Mouse (Mus musculus) lung, postnatal 25 days (tissue): Measurements from ENCODE around the gene A830031A19Rik.

Experiments used
- DNase-seq: peaks from one replicate; pipeline ENCODE4 v3.0.0; 2022; ENCODE audit warnings: low spot score

A830031A19Rik gene

DNA sequence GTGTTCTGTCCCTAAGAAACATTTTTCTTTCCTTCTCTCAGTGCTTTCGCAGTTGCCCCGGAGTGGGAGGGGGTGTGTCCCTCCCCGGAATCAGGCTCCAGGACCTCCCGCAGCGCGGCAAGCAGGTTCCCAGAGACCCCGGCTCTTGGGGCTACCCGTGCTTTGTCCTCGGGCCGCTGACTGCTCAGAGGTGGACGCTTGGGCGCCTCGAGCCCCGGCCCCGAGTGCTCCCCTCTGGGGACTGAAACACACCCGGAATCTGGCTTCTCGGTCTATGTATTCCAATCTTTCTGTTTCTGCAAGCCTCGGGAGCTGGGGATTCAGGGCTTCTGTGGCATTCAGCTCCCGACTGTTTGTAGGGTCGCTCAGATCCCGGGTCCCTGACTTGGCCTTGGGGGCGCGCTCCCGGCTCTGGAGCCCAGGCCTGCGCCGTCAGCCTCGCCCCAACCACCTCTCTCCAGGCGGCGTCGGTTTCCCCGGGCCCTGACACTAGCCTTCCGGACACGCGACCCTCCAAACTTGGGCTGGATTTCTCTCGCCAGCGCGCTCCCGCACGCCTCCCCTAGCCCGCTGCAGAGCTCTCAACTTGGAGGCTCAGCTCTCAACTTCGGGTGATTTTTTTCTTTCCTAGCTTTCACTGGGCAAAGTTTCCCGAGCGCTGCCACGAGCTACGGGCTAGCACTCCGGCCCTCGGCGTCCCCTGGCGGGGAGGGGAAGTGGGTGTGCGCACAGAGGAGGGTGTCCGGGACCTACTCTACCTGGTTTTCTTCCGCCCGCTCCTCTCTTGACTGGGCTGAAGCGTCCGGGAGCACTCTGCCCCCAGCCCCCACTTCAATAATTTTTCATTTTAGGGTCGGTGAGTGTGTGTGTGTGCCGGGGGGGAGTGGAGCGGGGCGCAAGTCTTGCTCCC lies 2.2 kb upstream of the A830031A19Rik start:
- peak; percentile 40 for DNase-seq

GRCm38 (mm10) chr11:24076127-24076650 lies 1.3 kb upstream of the A830031A19Rik start:
- DNase-seq: peak; percentile 46

DNA sequence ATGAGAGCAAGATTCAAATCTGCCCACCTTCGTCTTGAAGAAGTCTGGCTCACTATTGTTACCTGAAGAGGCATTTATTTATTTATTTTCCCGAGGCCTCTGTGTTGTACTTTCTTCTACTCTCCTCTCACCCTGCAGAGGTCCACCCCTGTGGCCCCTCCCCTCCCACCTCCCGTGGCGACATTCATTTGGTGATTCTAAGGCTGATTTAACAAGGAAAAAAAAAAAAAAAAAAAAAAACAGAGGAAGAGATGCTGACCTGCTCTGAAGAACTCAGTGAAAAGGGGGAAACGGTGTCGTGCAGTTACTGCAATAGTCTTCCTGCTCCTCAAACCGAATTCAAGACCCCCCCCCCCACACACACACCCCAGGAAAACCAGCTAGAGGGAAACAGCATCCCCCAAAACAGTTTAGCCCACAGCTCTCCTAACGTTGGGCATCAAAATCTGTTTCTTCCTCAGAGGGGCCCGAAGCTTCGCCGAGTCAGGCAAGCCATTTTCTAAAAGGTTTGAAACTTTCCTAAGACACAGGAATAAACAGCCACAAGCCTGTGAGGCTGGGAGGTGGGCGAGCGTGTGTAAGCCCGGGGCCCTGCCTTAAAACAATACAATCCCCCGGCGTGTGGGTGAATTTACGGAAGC lies 752 bp upstream of the A830031A19Rik start:
- no peak for DNase-seq

- no peak for DNase-seq
Measured at GRCm38 (mm10) chr11:24074021-24074591, 748 bp downstream of the A830031A19Rik start.

DNA sequence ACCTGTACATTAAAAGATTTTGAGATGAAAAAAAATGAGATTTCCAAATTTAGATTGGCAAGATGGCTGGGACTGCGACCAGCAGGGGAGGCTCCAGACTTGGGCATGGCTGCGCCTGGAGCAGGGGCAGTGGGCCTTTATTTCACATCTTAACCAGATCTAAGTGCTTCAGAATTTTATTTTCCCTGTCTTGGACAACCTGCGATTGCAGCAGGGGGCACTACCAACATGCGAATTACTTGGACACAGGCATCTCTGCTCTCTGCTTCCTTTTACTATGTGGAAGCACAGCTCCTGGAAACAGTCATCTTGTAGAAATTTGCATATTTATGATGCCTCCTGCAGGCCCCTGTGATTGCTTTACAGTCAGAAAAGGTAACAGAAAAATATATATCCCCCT lies 9.5 kb downstream of the A830031A19Rik start:
- no peak for DNase-seq

DNA sequence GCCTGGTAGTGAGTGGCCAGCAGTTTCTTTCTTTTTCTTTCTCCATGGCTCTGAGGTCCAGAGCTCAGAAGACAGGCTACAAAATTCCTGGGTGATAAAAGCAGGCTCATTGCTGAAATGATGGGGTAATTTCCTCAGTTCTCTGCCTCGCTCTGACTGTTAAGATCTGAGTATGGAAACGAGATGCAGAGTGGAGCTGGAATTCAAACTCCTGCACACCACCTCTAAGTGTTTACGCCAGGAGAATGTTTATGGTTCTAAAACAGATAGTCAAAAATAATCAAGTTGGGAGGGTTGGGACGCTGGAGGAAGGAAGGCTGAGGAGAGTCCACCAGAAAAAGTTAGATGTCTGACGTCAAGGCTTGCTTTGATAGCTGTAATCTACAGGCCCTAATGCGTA lies 10.6 kb downstream of the A830031A19Rik start:
- no peak for DNase-seq

- no peak for DNase-seq
Measured at GRCm38 (mm10) chr11:24062495-24063096, 12.3 kb downstream of the A830031A19Rik start.

DNA sequence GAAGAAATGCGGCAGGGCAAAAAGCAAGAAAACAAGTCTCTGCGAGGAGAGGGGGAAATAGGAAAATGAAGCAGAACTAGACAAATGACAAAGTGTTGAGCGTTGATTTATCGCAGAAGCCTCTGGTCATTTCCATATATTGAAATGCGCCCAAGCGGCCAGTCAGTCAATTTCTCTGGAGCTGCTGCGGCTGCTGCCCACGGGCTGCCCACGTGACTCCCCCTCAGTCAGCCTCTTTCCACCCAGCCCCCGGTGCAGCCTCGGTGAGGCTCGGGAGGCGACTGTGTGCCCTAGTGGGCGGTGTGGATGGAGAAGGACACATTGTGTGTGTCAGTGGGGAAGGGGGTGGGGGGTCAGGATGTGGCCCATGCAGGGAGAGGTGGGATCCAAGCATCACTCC lies 13.0 kb downstream of the A830031A19Rik start:
- no peak for DNase-seq

DNA sequence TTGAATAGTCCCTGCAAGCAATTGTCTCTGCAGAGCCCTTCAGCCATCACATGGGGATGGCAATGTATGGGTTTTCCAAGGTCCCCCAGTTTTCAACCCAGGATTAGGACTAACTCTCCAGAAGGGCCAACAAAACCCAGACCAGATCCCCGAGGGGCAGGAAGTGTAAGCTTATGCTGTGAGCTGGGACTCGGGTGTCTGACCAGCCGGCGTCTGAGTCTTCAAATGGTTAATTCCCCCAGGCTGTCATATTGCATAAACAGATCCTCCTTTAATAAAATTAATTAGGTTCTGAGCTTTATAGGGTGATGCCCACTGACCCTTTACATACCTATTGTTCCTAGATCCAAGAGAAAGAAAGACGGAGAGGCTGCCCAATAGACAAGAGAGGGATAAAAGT lies 14.4 kb downstream of the A830031A19Rik start:
- DNase-seq: no peak

- no peak for DNase-seq
Measured at GRCm38 (mm10) chr11:24059137-24059536, 15.7 kb downstream of the A830031A19Rik start.

- no peak for DNase-seq
Measured at GRCm38 (mm10) chr11:24052882-24053281, 22.0 kb downstream of the A830031A19Rik start.

- DNase-seq: no peak
Measured at GRCm38 (mm10) chr11:24050032-24050757, 24.7 kb downstream of the A830031A19Rik start.

DNA sequence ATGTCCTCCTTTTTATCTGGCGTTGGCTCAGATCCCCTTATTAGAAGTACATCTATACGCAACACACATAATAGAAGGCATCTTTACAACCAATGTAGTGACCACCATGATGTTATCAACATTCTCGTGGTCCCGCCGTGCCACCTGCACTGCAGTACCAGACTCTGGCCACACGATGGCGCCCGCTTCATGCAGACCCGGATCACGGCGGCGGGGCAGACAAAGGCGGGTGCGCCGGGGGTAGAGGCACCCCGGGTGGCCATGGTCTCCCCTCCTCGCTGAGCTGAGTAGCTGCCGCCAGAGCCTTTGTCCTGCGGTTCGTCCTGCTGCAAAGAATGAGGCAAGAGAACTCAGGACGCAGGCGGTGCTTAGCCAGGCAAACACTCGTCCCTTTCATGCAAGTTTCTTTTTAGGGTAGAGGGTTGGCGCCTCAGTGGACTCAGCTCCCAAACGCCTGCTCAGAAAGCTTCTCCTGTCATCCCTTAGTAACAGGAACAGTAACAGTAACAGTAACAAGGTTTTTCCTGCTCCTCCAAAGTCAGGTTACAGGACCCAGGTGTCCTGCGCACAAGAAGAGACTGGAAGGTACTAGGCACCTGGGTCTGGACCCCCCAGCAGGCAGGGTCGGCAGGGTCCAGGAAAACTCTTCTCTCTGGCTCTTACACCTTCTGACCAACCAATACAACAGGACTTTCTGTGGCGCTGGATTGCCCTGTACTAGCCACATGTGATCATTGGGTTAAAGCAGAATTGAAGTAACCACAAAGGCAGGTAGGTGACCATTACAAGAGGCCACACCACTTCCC lies 25.4 kb downstream of the A830031A19Rik start:
- DNase-seq: peak; percentile 62

DNA sequence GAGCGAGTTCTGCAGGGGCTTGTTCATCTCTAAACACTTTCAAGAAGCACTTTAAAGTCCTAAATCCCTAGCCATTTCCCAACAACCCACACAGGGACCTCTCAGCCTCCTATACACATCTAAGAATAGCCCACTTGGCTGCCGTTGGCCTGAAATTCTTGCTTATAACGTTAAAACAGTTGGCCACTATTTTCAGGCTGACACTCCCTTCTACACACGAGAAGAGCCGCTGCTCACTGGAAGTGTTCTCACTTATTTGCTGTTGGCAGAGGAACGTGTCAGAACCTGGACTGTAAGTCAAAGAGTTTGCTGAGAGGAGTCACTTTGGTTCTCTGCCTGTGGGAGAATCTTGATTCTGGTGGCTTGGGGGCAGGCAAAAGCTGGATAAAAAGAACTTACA lies 30.8 kb downstream of the A830031A19Rik start:
- no peak for DNase-seq

- DNase-seq: no peak
Measured at GRCm38 (mm10) chr11:24020760-24021159, 54.1 kb downstream of the A830031A19Rik start.

- DNase-seq: no peak
Measured at GRCm38 (mm10) chr11:24018783-24019182, 56.1 kb downstream of the A830031A19Rik start.

- no peak for DNase-seq
Measured at GRCm38 (mm10) chr11:24016647-24017179, 58.1 kb downstream of the A830031A19Rik start.

- no peak for DNase-seq
Measured at GRCm38 (mm10) chr11:24016049-24016448, 58.8 kb downstream of the A830031A19Rik start.

DNA sequence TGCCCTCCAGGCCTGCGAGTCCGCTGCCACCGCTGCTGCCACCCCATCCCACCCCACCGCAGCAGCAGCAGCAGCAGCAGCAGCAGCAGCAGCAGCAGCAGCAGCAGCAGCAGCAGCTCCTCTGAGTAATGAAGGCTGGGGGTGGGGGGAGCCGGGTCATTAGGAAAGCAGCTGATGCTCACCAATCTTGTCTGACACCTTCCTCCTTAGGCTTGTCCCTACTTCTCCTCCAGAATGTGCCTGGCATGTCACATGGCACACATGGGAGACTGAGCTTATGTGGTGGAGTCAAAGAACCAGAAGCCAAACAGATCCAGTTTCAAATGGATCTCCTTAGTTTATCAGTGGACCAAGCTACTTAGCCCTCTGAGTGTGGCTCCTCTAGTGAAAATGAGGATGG lies 60.2 kb downstream of the A830031A19Rik start:
- DNase-seq: no peak

DNA sequence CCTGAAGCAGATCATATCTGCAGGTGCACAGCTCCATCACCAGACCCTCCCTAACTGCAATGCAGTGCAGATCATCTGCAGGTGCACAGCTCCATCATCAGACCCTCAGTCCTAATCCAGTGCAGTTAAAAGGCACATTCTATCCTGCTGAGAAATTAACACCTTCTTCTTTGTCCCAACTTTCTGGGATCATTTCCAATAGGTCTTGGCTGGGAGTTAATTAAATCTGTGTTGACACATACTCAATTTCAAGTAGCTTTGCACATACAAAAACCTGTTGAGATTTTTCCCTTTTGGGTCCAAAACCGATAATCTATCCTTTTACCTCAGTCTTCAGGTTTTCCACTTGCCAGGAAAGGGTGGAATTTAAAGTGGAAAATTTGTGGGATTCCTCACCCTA lies 62.6 kb downstream of the A830031A19Rik start:
- no peak for DNase-seq

GRCm38 (mm10) chr11:24008976-24009375 lies 65.9 kb downstream of the A830031A19Rik start:
- DNase-seq: no peak
